ENCODE assay signal across 11 mouse cellular contexts in genomic region chr9:31221170-31221569, GRCm38 (mm10). TPM values are rescaled to one million over a fixed set of nuclear protein-coding genes. Genes with fewer than 3 reads are reported as not detected.
DNase-seq lines count a peak whose midpoint lies in the region; ATAC-seq lines count a peak whose summit lies in the region.
"Had no signal": no experiment of that assay in that cellular context is flagged by ENCODE, and none has a peak within 500 bp of the region (broad histone marks: within the 10 kb centered on the region; RNA-seq: fewer than 3 reads in every experiment).

No protein-coding gene starts in this region.

- 32% methylated on average over 10 of the region's 10 CpGs for WGBS in kidney, embryonic 15.5 days
- WGBS in heart, embryonic 11.5 days (ENCODE audit: insufficient replicate concordance) = 24% methylated on average over 10 of the region's 10 CpGs
- WGBS in limb, embryonic 11.5 days = 32% methylated on average over 10 of the region's 10 CpGs
- 30% methylated on average over 10 of the region's 10 CpGs for WGBS in midbrain, embryonic 16.5 days
- 33% methylated on average over 10 of the region's 10 CpGs for WGBS in forebrain, embryonic 10.5 days

- H3K27ac ChIP-seq in kidney, embryonic 15.5 days = peak overlapping the region; percentile 48
- H3K27ac ChIP-seq in heart, embryonic 11.5 days (ENCODE audit: low read depth, low read length) = peak overlapping the region; percentile 62; the same call in 1 of the 2 replicates
- no peak overlapping the region for H3K27ac ChIP-seq in limb, embryonic 11.5 days (replicated peaks; ENCODE audit: low read depth, low read length)
- no peak overlapping the region for H3K27ac ChIP-seq in midbrain, embryonic 16.5 days (ENCODE audit: low read length)
- H3K27ac ChIP-seq in forebrain, embryonic 10.5 days = no peak overlapping the region
- H3K27ac ChIP-seq: limb, embryonic 15.5 days had no signal

- no peaks in the 10 kb centered on the region for H3K9me3 ChIP-seq in kidney, embryonic 15.5 days (replicated peaks)
- H3K9me3 ChIP-seq in heart, embryonic 11.5 days (replicated peaks; ENCODE audit: control insufficient read depth, low read length) = no peaks in the 10 kb centered on the region
- H3K9me3 ChIP-seq in limb, embryonic 11.5 days (ENCODE audit: control insufficient read depth, low read length) = no peaks in the 10 kb centered on the region
- no peaks in the 10 kb centered on the region for H3K9me3 ChIP-seq in midbrain, embryonic 16.5 days (replicated peaks; ENCODE audit: control insufficient read depth, low read length, poor library complexity, severe bottlenecking)
- H3K9me3 ChIP-seq in forebrain, embryonic 10.5 days = no peaks in the 10 kb centered on the region
- H3K9me3 ChIP-seq: limb, embryonic 15.5 days had no signal

- peak overlapping the region; percentile 23 for H3K4me2 ChIP-seq in kidney, embryonic 15.5 days
- peak overlapping the region; percentile 34 for H3K4me2 ChIP-seq in heart, embryonic 11.5 days
- H3K4me2 ChIP-seq in limb, embryonic 11.5 days (ENCODE audit: low read depth, severe bottlenecking) = no peak overlapping the region
- no peak overlapping the region for H3K4me2 ChIP-seq in midbrain, embryonic 16.5 days (ENCODE audit: low read length)
- H3K4me2 ChIP-seq: limb, embryonic 15.5 days; midbrain, embryonic 11.5 days had no signal

- peak; percentile 60; the same call in 1 of the 2 replicates for ATAC-seq in kidney, embryonic 15.5 days (replicated peaks; ENCODE audit: low FRiP score)
- peak; percentile 63; the same call in 1 of the 2 replicates for ATAC-seq in heart, embryonic 11.5 days (replicated peaks; ENCODE audit: insufficient number of reproducible peaks, low FRiP score, low TSS enrichment)
- ATAC-seq in limb, embryonic 11.5 days (ENCODE audit: insufficient number of reproducible peaks, low FRiP score, low TSS enrichment, low read depth) = no peak
- ATAC-seq in midbrain, embryonic 16.5 days = no peak

- no peak for DNase-seq in kidney, adult 8-10 months
- peak; percentile 85 for DNase-seq in ZHBTc4 (ENCODE audit: low read depth, low spot score)
- DNase-seq in limb, embryonic 11.5 days (ENCODE audit: low spot score) = peak; percentile 32
- DNase-seq in forebrain, embryonic 10.5 days (ENCODE audit: extremely low spot score, low spot score) = no peak
- no peak for DNase-seq in right cerebral cortex, adult 2 months (ENCODE audit: low spot score in 2 of 2)
- DNase-seq: adrenal gland, postnatal 36 days had no signal

- H3K4me3 ChIP-seq in kidney, embryonic 15.5 days (replicated peaks) = no peak overlapping the region
- no peak overlapping the region for H3K4me3 ChIP-seq in heart, embryonic 11.5 days (ENCODE audit: low read depth, low read length)
- H3K4me3 ChIP-seq in limb, embryonic 11.5 days (ENCODE audit: low read depth, low read length) = no peak overlapping the region
- no peak overlapping the region for H3K4me3 ChIP-seq in midbrain, embryonic 16.5 days (ENCODE audit: low read depth, low read length)
- no peak overlapping the region for H3K4me3 ChIP-seq in forebrain, embryonic 10.5 days
- H3K4me3 ChIP-seq: limb, embryonic 15.5 days had no signal

- H3K4me1 ChIP-seq in kidney, embryonic 15.5 days = 0 out of 2 replicates have a peak, but pooled peaks cover 3% of the 10 kb centered on the region
- H3K4me1 ChIP-seq in heart, embryonic 11.5 days (ENCODE audit: control insufficient read depth, insufficient read depth, low read length) = no peaks in the 10 kb centered on the region; the same call in 1 of the 2 replicates
- H3K4me1 ChIP-seq in limb, embryonic 11.5 days (ENCODE audit: control insufficient read depth, insufficient read depth, low read length) = no peaks in the 10 kb centered on the region
- no peaks in the 10 kb centered on the region for H3K4me1 ChIP-seq in midbrain, embryonic 16.5 days (ENCODE audit: control insufficient read depth, insufficient read depth, low read length)
- peaks cover 6% of the 10 kb centered on the region; the same call in 1 of the 2 replicates for H3K4me1 ChIP-seq in forebrain, embryonic 10.5 days

- H3K36me3 ChIP-seq in kidney, embryonic 15.5 days = no peaks in the 10 kb centered on the region
- H3K36me3 ChIP-seq in heart, embryonic 11.5 days (ENCODE audit: control insufficient read depth, insufficient read depth, low read length) = no peaks in the 10 kb centered on the region
- no peaks in the 10 kb centered on the region for H3K36me3 ChIP-seq in limb, embryonic 11.5 days (ENCODE audit: control insufficient read depth, insufficient read depth, low read length)
- no peaks in the 10 kb centered on the region for H3K36me3 ChIP-seq in midbrain, embryonic 16.5 days (ENCODE audit: control insufficient read depth, insufficient read depth, low read length)
- H3K36me3 ChIP-seq in forebrain, embryonic 10.5 days (replicated peaks) = no peaks in the 10 kb centered on the region
- H3K36me3 ChIP-seq: limb, embryonic 15.5 days had no signal

- H3K9ac ChIP-seq in kidney, embryonic 15.5 days = no peak overlapping the region
- H3K9ac ChIP-seq in heart, embryonic 11.5 days (ENCODE audit: low read depth, low read length) = no peak overlapping the region
- no peak overlapping the region for H3K9ac ChIP-seq in limb, embryonic 11.5 days (ENCODE audit: low read length)
- H3K9ac ChIP-seq in midbrain, embryonic 16.5 days (ENCODE audit: low read depth, low read length) = no peak overlapping the region
- H3K9ac ChIP-seq: limb, embryonic 15.5 days had no signal

- H3K27me3 ChIP-seq in kidney, embryonic 15.5 days = no peaks in the 10 kb centered on the region
- no peaks in the 10 kb centered on the region for H3K27me3 ChIP-seq in heart, embryonic 11.5 days (ENCODE audit: control insufficient read depth, insufficient read depth, low read length)
- no peaks in the 10 kb centered on the region for H3K27me3 ChIP-seq in limb, embryonic 11.5 days (ENCODE audit: control insufficient read depth, insufficient read depth, low read length)
- no peaks in the 10 kb centered on the region for H3K27me3 ChIP-seq in midbrain, embryonic 16.5 days (ENCODE audit: control insufficient read depth, insufficient read depth, low read depth, low read length)
- H3K27me3 ChIP-seq in forebrain, embryonic 10.5 days (ENCODE audit: poor library complexity, severe bottlenecking) = no peaks in the 10 kb centered on the region
- H3K27me3 ChIP-seq: limb, embryonic 15.5 days had no signal

RNA-seq across cellular contexts. Expression of gene Aplp2, which starts 9.6 kb away (rescaled TPM):
- polyA plus RNA-seq in kidney, embryonic 15.5 days (2015; fragmentation: Nextera tagmentation; extraction: Ambion mirVana) = 325 and 336 TPM in 2 replicates
- 271 and 345 TPM in 2 replicates for polyA plus RNA-seq in heart, embryonic 11.5 days (2014; fragmentation: Nextera tagmentation; extraction: Ambion mirVana)
- 167 and 182 TPM in 2 replicates for polyA plus RNA-seq in limb, embryonic 11.5 days (2014; fragmentation: Nextera tagmentation; extraction: Ambion mirVana)
- 361 and 403 TPM in 2 replicates for polyA plus RNA-seq in midbrain, embryonic 16.5 days (2015; fragmentation: Nextera tagmentation; extraction: Ambion mirVana)
- polyA plus RNA-seq in forebrain, embryonic 10.5 days (2016; fragmentation: Nextera tagmentation; extraction: Ambion mirVana) = 206 and 216 TPM in 2 replicates

RNA-seq across cellular contexts. Expression of gene Prdm10, which starts 59.2 kb away (rescaled TPM):
- polyA plus RNA-seq in kidney, embryonic 15.5 days (2015; fragmentation: Nextera tagmentation; extraction: Ambion mirVana) = 4.9 and 5.4 TPM in 2 replicates
- polyA plus RNA-seq in heart, embryonic 11.5 days (2014; fragmentation: Nextera tagmentation; extraction: Ambion mirVana) = 4.7 and 5.5 TPM in 2 replicates
- polyA plus RNA-seq in limb, embryonic 11.5 days (2014; fragmentation: Nextera tagmentation; extraction: Ambion mirVana) = 6.2 and 7.7 TPM in 2 replicates
- polyA plus RNA-seq in midbrain, embryonic 16.5 days (2015; fragmentation: Nextera tagmentation; extraction: Ambion mirVana) = 9.4 and 9.6 TPM in 2 replicates
- polyA plus RNA-seq in forebrain, embryonic 10.5 days (2016; fragmentation: Nextera tagmentation; extraction: Ambion mirVana) = 8.2 and 8.9 TPM in 2 replicates

Comparison
In these comparisons a context has a peak if more than half of its experiments do, and no peak if none do; other contexts are left out.
1. ATAC-seq: peak in kidney, embryonic 15.5 days (single experiment) and heart, embryonic 11.5 days (single experiment); none in limb, embryonic 11.5 days (single experiment) and midbrain, embryonic 16.5 days (single experiment).
2. H3K27ac ChIP-seq: peak in kidney, embryonic 15.5 days (single experiment) and heart, embryonic 11.5 days (single experiment); none in limb, embryonic 11.5 days (single experiment), midbrain, embryonic 16.5 days (single experiment) and forebrain, embryonic 10.5 days (single experiment).
3. H3K4me2 ChIP-seq: peak in kidney, embryonic 15.5 days (single experiment) and heart, embryonic 11.5 days (single experiment); none in limb, embryonic 11.5 days (single experiment) and midbrain, embryonic 16.5 days (single experiment).
4. DNase-seq: peak in ZHBTc4 (single experiment) and limb, embryonic 11.5 days (single experiment); none in kidney, adult 8-10 months (0 of 2), forebrain, embryonic 10.5 days (single experiment) and right cerebral cortex, adult 2 months (0 of 2).